Mouse (Mus musculus): ENCODE data around the gene Zfp281.

Zfp281 gene

GRCm38 (mm10) chr1:136659917-136660316 lies 35.2 kb downstream of the Zfp281 start:
- no peak for DNase-seq

- DNase-seq = no peak
Measured at GRCm38 (mm10) chr1:136661511-136661910, 36.8 kb downstream of the Zfp281 start.

DNA sequence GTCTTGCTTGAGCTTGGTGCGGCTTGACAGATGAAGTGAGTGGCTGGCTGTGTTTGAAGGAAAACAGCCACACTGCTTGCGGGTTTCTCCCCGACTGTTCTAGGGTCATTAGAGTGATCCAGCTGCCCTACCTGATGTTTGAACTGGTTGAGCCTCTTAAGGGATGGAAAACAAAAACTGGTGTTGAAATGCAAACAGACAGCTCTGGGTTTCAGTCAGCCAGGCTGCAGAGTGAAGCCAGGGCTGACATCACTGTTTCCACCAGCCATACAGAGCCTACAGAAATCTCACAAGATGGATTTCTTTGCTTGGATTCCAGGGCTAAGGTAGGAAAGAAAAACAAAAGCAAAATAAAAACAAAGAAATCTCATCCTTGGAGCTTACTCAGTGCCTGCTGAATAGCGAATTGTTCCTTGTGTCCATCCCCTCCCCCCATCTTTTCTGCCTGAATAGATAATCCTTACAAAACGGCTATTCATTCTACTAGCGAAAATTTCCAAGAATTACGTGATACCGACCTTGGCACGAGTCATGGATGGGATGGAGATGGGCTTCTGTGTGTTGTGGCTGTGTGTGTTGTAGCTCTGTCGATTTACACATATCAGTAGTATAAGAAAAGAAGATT lies 37.4 kb downstream of the Zfp281 start:
- DNase-seq = no peak

- no peak for DNase-seq
Measured at GRCm38 (mm10) chr1:136664921-136665582, 40.4 kb downstream of the Zfp281 start.

DNA sequence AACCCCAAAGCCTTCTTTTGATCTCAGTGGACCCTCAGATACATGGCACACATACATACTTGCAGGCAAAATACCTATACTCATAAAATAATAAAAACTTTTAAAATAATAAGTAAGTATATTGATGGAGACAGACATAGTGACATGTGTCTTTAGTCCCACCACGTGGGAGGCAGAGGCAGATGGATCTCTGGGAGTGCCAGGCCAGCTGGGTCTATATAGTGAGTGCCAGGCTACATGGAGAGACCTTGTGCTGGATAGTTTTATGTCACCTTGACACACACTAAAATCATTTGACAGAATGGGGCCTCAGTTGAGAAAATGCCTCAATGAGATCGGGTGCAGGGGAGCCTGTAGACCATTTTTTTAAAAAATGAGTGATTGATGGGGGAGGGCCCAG lies 41.8 kb downstream of the Zfp281 start:
- no peak for DNase-seq

DNA sequence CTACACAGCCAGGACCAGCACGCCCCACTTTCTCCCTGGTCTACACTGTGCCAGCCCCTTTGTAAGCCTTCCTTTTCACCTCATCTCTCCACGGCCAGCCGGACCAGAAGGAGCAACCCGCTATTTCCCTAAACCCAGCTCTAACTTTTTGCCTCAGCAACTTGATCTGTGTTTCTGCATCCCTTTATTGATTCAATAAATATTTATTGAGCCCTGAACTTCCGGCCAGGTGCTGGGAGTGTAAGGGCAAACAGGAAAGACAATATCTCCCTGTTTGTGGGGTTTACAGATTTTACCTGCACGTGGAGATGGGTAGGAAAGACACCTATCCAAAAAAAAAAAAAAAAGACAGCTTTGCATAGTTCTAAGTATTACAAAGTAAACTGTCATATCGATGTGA lies 45.2 kb downstream of the Zfp281 start:
- DNase-seq = no peak

- no peak for DNase-seq
Measured at GRCm38 (mm10) chr1:136670421-136670820, 45.7 kb downstream of the Zfp281 start.

DNA sequence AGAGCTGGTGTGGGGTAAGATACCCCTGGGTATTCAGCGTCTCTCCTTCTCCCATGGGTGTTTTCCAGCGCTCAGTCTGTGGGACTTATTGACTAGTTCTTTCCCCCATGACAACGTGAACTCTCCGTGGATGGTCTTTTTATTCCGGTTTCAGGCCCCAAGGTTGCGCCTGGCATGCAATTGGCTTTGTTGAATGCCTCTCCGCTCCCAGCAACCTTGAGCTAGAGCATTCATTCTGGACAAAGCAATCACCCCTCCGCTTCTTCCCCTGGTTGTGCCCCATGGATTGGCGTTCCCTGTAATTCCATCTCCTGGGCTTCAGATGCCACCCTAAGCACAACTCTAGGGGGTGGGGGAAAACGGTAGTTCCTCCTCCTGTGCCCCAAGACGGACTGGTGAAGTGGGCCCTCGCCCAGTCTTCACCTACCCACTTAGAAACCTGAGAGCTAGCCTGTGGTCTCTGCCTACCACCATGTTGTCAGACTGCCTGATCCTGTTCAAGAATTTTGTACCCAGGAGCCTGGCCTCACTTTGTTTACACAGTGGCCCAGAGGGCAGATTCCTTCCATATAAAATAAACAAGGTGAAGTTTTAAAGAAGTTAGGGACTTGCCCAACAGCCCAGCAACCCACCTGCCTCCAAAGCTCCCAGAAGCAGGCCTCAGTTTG lies 47.2 kb downstream of the Zfp281 start:
- DNase-seq = no peak

DNA sequence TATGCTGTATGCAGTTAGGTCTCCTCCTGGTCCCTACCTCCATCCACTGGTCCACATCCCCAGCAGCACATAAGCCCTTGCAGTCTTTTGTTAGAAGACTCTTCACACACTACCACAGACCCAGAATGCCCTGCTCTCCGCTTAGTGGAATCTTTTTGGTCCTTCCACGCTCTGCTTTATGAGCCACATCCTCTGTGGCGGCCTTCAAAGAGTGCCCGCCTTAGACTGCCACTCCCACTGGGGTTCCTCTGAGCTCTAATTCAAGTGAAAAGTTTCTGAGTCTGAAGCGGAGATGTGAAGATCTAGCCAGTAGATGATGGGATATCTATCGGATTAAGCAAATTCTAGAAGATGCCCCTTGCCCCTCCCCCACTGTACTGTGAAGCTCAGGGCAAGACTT lies 47.9 kb downstream of the Zfp281 start:
- DNase-seq = no peak

GRCm38 (mm10) chr1:136673293-136673692 lies 48.6 kb downstream of the Zfp281 start:
- no peak for DNase-seq

DNA sequence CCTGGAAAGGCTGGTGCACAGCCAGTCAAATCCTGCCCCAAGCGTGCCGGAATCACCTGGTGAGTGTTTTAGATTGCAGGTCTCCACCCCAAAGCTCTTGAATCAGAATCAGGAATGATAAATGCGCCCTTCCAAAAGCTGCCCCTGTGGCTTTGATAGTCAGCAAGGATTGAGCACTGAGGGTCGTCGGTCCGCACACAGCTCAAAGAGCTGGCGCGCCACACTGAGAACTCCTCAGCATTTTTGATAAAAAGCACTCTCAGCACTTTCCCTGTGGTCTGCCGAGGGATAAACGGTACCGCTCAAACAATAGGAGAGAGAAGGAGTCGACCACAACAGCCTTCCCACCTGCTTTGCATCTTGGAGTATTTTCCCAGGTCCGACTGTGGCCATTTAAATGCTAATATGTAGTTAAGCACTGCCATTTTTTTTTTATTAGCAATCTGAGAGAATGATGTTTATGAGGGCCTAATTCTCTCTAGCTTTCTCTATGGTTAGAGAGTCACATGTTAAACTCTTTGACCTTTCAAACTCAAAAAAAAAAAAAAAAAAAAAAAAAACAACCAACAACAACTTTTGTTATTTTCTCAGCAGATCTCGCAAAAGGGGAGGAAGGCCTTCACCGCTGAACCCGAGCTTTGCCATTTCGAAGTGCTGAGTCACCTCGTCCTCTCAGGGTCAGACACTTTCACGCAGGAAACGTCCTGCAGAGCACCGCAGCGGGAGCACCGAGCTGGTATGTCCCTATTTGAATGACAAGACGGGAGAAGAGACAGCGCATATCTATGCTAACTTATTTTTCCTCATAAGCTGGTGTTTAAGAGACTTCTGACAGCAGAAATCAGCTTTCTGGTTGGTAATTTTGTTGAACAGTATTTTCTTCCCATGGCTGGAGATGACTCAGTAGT lies 50.1 kb downstream of the Zfp281 start:
- DNase-seq = no peak

GRCm38 (mm10) chr1:136675736-136676444 lies 51.2 kb downstream of the Zfp281 start:
- no peak for DNase-seq

DNA sequence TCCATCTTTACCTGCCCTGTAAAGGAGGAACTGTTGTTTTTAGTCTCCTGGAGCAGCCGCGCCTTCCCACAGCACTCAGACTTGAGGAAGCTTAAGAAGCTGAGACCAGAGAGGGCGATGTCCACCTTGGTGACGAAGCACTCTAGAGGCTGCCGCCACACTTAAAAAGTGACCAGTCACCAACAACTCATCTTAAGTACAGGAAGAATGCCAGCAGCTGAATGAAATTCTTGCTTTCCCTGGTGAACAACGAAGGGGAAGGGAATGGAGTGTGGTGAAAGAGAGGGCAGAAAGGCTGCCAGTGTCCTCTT lies 51.7 kb downstream of the Zfp281 start:
- DNase-seq = no peak

- no peak for DNase-seq
Measured at GRCm38 (mm10) chr1:136677847-136678325, 53.2 kb downstream of the Zfp281 start.

GRCm38 (mm10) chr1:136678836-136679235 lies 54.1 kb downstream of the Zfp281 start:
- no peak for DNase-seq

Data from right cerebral cortex, postnatal 14 days (tissue).